9 mouse cellular contexts compared by ENCODE assay signal in genomic region chr11:12384826-12385225, GRCm38 (mm10).
DNase-seq lines count a peak whose midpoint lies in the region; ATAC-seq and TF ChIP-seq lines count a peak whose summit lies in the region.
"Had no signal": no experiment of that assay in that cellular context is flagged by ENCODE, and none has a peak within 500 bp of the region (broad histone marks: within the 10 kb centered on the region; RNA-seq: fewer than 3 reads in every experiment).

No protein-coding gene starts in this region.

- peak; percentile 75 for DNase-seq in hindbrain, postnatal 0 days (ENCODE audit: low spot score)
- peak; percentile 26 for DNase-seq in adipocyte (ENCODE audit: low spot score)
- DNase-seq in cerebellum, postnatal 25 days = peak; percentile 59 to 81
- peak; percentile 22 for DNase-seq in lung, postnatal 10 days
- DNase-seq in urinary bladder, postnatal 10 days (ENCODE audit: low spot score) = no peak
- DNase-seq in spleen, adult 18-20 months = no peak
- DNase-seq in thymus, postnatal 36 days = no peak

- 27% methylated on average over 2 of the region's 2 CpGs for WGBS in hindbrain, postnatal 0 days
- 75% methylated on average over 2 of the region's 2 CpGs for WGBS in hindbrain, embryonic 12.5 days

- H3K36me3 ChIP-seq in hindbrain, postnatal 0 days (ENCODE audit: insufficient read depth, low read length) = no peaks in the 10 kb centered on the region
- no peaks in the 10 kb centered on the region for H3K36me3 ChIP-seq in hindbrain, embryonic 12.5 days

- H3K27ac ChIP-seq in hindbrain, postnatal 0 days = no peak overlapping the region
- no peak overlapping the region for H3K27ac ChIP-seq in hindbrain, embryonic 12.5 days
- H3K27ac ChIP-seq: left cerebral cortex, adult 2 months had no signal

- no peaks in the 10 kb centered on the region for H3K9me3 ChIP-seq in hindbrain, postnatal 0 days (ENCODE audit: low read length)
- no peaks in the 10 kb centered on the region for H3K9me3 ChIP-seq in hindbrain, embryonic 12.5 days (replicated peaks)

- no peak overlapping the region for H3K9ac ChIP-seq in hindbrain, postnatal 0 days (replicated peaks; ENCODE audit: low read length)
- no peak overlapping the region for H3K9ac ChIP-seq in hindbrain, embryonic 12.5 days

- H3K4me2 ChIP-seq in hindbrain, postnatal 0 days (ENCODE audit: low read depth, low read length) = no peak overlapping the region
- H3K4me2 ChIP-seq in hindbrain, embryonic 12.5 days (replicated peaks) = no peak overlapping the region

- no peaks in the 10 kb centered on the region for H3K27me3 ChIP-seq in hindbrain, postnatal 0 days (ENCODE audit: insufficient read depth, low read length)
- H3K27me3 ChIP-seq in hindbrain, embryonic 12.5 days = no peaks in the 10 kb centered on the region

- no peaks in the 10 kb centered on the region for H3K4me1 ChIP-seq in hindbrain, postnatal 0 days (ENCODE audit: insufficient read depth, low read length)
- no peaks in the 10 kb centered on the region for H3K4me1 ChIP-seq in hindbrain, embryonic 12.5 days

- peak; percentile 59 for ATAC-seq in hindbrain, postnatal 0 days
- ATAC-seq in hindbrain, embryonic 12.5 days (ENCODE audit: low FRiP score) = no peak

- H3K4me3 ChIP-seq in hindbrain, postnatal 0 days (ENCODE audit: low read length) = no peak overlapping the region
- H3K4me3 ChIP-seq in hindbrain, embryonic 12.5 days = no peak overlapping the region
- H3K4me3 ChIP-seq: left cerebral cortex, adult 2 months had no signal

- TF ChIP-seq CTCF in hindbrain, postnatal 0 days (IDR thresholded peaks at IDR 0.05; ENCODE audit: low read depth) = no peak

Comparison
In these comparisons a context has a peak if more than half of its experiments do, and no peak if none do; other contexts are left out.
1. DNase-seq: peak in hindbrain, postnatal 0 days (single experiment), adipocyte (single experiment), cerebellum, postnatal 25 days (2 of 2) and lung, postnatal 10 days (single experiment); none in urinary bladder, postnatal 10 days (single experiment), spleen, adult 18-20 months (0 of 2) and thymus, postnatal 36 days (0 of 2).